Mouse (Mus musculus) MEL (cell line): ENCODE data around the gene Pcsk2. TPM values are rescaled to one million over a fixed set of nuclear protein-coding genes. Genes with fewer than 3 reads are reported as not detected.

Source experiments
- DNase-seq: peaks from one replicate; pipeline ENCODE4 v3.0.0; 2011; ENCODE audit warnings: low read depth, low spot score
- H3K27ac ChIP-seq: 2 replicates; pipeline ENCODE4 v1.5.1; 2012; ENCODE audit warnings: low read depth, mild to moderate bottlenecking, control low read depth, low read length, moderate library complexity; ENCODE audit not compliant: control insufficient read depth
- H3K27me3 ChIP-seq, 2 experiments: fragments of 150-350 bp in 1 of 2; sonication (generic) in 1 of 2; 2 replicates each; pipeline ENCODE4 v1.6.1; 2012; ENCODE audit warnings: low read length in 2 of 2, mild to moderate bottlenecking in 2 of 2, improper control_type of control experiment in 1 of 2, moderate library complexity in 1 of 2; ENCODE audit not compliant: insufficient read depth in 2 of 2, control insufficient read depth in 1 of 2
- H3K36me3 ChIP-seq, 2 experiments: 2 replicates each; pipeline ENCODE4 v1.6.1; 2012 to 2014; ENCODE audit warnings: low read length in 2 of 2, improper control_type of control experiment in 1 of 2, inconsistent platforms in 1 of 2, mild to moderate bottlenecking in 1 of 2; ENCODE audit not compliant: insufficient read depth in 2 of 2, control insufficient read depth in 1 of 2
- H3K4me1 ChIP-seq, 2 experiments: fragments of 150-350 bp in 1 of 2; sonication (generic) in 1 of 2; 2 replicates each; pipeline ENCODE4 v1.6.1; 2012; ENCODE audit warnings: low read length in 2 of 2, improper control_type of control experiment in 1 of 2, mild to moderate bottlenecking in 1 of 2; ENCODE audit not compliant: insufficient read depth in 2 of 2, control insufficient read depth in 1 of 2
- H3K4me3 ChIP-seq, 2 experiments: fragments of 150-350 bp in 1 of 2; sonication (generic) in 1 of 2; 2 replicates each; pipeline ENCODE4 v1.5.1; 2012; ENCODE audit warnings: low read depth in 2 of 2, low read length in 2 of 2, mild to moderate bottlenecking in 2 of 2, moderate library complexity in 2 of 2, control low read depth in 1 of 2, improper control_type of control experiment in 1 of 2; ENCODE audit not compliant: control insufficient read depth in 1 of 2, insufficient read depth in 1 of 2
- H3K79me2 ChIP-seq: 2 replicates; pipeline ENCODE4 v1.6.1; 2012; ENCODE audit warnings: mild to moderate bottlenecking, low read length, moderate library complexity; ENCODE audit not compliant: control insufficient read depth, poor library complexity, insufficient read depth
- H3K9ac ChIP-seq: 2 replicates; pipeline ENCODE4 v1.6.1; 2012; ENCODE audit warnings: low read depth, mild to moderate bottlenecking, control low read depth, low read length, moderate library complexity; ENCODE audit not compliant: control insufficient read depth, poor library complexity, severe bottlenecking
- H3K9me3 ChIP-seq: fragments of 150-350 bp; sonication (generic); replicated peaks from 2 replicates; pipeline ENCODE4 v1.6.1; 2012; ENCODE audit warnings: mild to moderate bottlenecking, low read length, improper control_type of control experiment, moderate library complexity; ENCODE audit not compliant: insufficient read depth
- BHLHE40 ChIP-seq: IDR thresholded peaks from 2 replicates; pipeline ENCODE4 v1.6.1; 2012; ENCODE audit warnings: low read depth, mild to moderate bottlenecking, inconsistent platforms, low read length, improper control_type of control experiment, borderline replicate concordance
- CHD2 ChIP-seq: IDR thresholded peaks from 2 replicates; pipeline ENCODE4 v1.6.1; 2011; ENCODE audit warnings: low read length, improper control_type of control experiment
- CTCF ChIP-seq, 3 experiments: IDR thresholded peaks in 2 of 3; conservative IDR thresholded peaks in 1 of 3; 2 replicates each; pipeline ENCODE4 v1.5.1; 2011 to 2012; ENCODE audit warnings: low read length in 3 of 3, low read depth in 2 of 3, mild to moderate bottlenecking in 2 of 3, improper control_type of control experiment in 1 of 3, inconsistent platforms in 1 of 3, mixed read lengths in 1 of 3, moderate library complexity in 1 of 3; ENCODE audit not compliant: control insufficient read depth in 1 of 3, insufficient read depth in 1 of 3, poor library complexity in 1 of 3, severe bottlenecking in 1 of 3
- GABPA ChIP-seq: IDR thresholded peaks from 2 replicates; pipeline ENCODE4 v1.6.1; 2012; ENCODE audit warnings: low read depth, mild to moderate bottlenecking, inconsistent platforms, low read length, improper control_type of control experiment, moderate library complexity
- GATA1 ChIP-seq: IDR thresholded peaks from 2 replicates; pipeline ENCODE4 v1.6.1; 2011; ENCODE audit warnings: low read depth, low read length, improper control_type of control experiment
- JUND ChIP-seq: IDR thresholded peaks from 2 replicates; pipeline ENCODE4 v1.6.1; 2011; ENCODE audit warnings: low read depth, mild to moderate bottlenecking, improper control_type of control experiment, low read length
- KAT2A ChIP-seq: conservative IDR thresholded peaks from 2 replicates; pipeline ENCODE4 v1.6.1; 2012; ENCODE audit warnings: low read depth, low read length, improper control_type of control experiment, inconsistent platforms
- MAZ ChIP-seq: IDR thresholded peaks from 2 replicates; pipeline ENCODE4 v1.6.1; 2012; ENCODE audit warnings: low read depth, mild to moderate bottlenecking, inconsistent platforms, low read length, improper control_type of control experiment
- MEF2A ChIP-seq: IDR thresholded peaks from 2 replicates; pipeline ENCODE4 v1.6.1; 2014; ENCODE audit warnings: low read depth, mild to moderate bottlenecking, inconsistent platforms, low read length, improper control_type of control experiment; ENCODE audit not compliant: poor library complexity, insufficient replicate concordance, severe bottlenecking; ENCODE audit errors: extremely low read depth
- NELFE ChIP-seq: IDR thresholded peaks from 2 replicates; pipeline ENCODE4 v1.6.1; 2011; ENCODE audit warnings: low read depth, low read length, improper control_type of control experiment
- RCOR1 ChIP-seq: IDR thresholded peaks from 2 replicates; pipeline ENCODE4 v1.6.1; 2012; ENCODE audit warnings: low read depth, mild to moderate bottlenecking, inconsistent platforms, low read length, improper control_type of control experiment
- SMC3 ChIP-seq: IDR thresholded peaks from 2 replicates; pipeline ENCODE4 v1.6.1; 2011; ENCODE audit warnings: low read depth, low read length, improper control_type of control experiment
- UBTF ChIP-seq: IDR thresholded peaks from 2 replicates; pipeline ENCODE4 v1.6.1; 2012; ENCODE audit warnings: low read depth, mild to moderate bottlenecking, inconsistent platforms, low read length, improper control_type of control experiment, moderate library complexity, borderline replicate concordance; ENCODE audit not compliant: insufficient read depth
- USF1 ChIP-seq: IDR thresholded peaks from 2 replicates; pipeline ENCODE4 v1.6.1; 2014; ENCODE audit warnings: low read depth, mild to moderate bottlenecking, inconsistent platforms, low read length, improper control_type of control experiment, moderate library complexity
- ZNF384 ChIP-seq: IDR thresholded peaks from 2 replicates; pipeline ENCODE4 v1.6.1; 2012; ENCODE audit warnings: low read depth, mild to moderate bottlenecking, inconsistent platforms, low read length, improper control_type of control experiment
- polyA plus RNA-seq, 2 experiments: library from polyadenylated mRNA; stranded (reverse) in 1 of 2; unstranded in 1 of 2; fragments of >175 nt in 1 of 2; fragments of >200 nt in 1 of 2; gene quantifications; 2 replicates each; pipeline versions ENCODE4 v1.2.1 to v1.2.4; 2012; ENCODE audit warnings: low replicate concordance in 2 of 2, low read depth in 1 of 2; ENCODE audit not compliant: insufficient read length in 2 of 2, insufficient read depth in 1 of 2, missing spikeins in 1 of 2
- total RNA-seq: library from RNA; depleted of rRNA; stranded (reverse); fragments of 300-350 nt; gene quantifications from 2 replicates; pipeline ENCODE4 v1.2.3, GENCODE M21; 2012

Pcsk2 gene
- total and polyA plus RNA-seq, 3 experiments, result not detected

DNA sequence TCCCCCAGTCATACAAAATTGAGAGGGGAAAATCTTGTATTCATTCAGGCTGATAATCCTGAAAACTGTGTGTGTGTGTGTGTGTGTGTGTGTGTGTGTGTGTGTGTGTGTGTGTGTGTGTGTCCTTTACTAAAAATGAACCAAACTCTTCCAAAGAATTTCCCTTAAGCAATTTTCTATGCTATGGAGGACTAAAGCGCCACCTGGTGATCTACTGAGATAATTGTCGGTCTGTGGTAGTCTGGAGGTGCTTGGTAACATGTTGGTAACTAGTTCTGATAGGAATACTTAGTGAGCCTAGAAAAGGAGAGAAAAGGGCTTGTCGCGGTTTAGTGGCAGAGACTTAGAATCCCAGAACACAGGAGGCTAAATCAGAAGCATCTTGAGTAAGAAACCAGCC, 230.5 kb downstream of the Pcsk2 start (continued):
- no peak for TF ChIP-seq BHLHE40

GRCm38 (mm10) chr2:143780310-143780709, 234.4 kb downstream of the Pcsk2 start:
- H3K9me3 ChIP-seq, result no peaks in the 10 kb centered on the region
- no peak overlapping the region for H3K27ac ChIP-seq
- no peaks in the 10 kb centered on the region for H3K27me3 ChIP-seq
- no peaks in the 10 kb centered on the region for H3K4me1 ChIP-seq
- no peak overlapping the region for H3K9ac ChIP-seq
- no peaks in the 10 kb centered on the region for H3K79me2 ChIP-seq
- no peak overlapping the region for H3K4me3 ChIP-seq
- H3K36me3 ChIP-seq, result no peaks in the 10 kb centered on the region
- no peak for TF ChIP-seq JUND
- TF ChIP-seq MEF2A, result no peak
- no peak for TF ChIP-seq GATA1
- TF ChIP-seq KAT2A, result no peak
- TF ChIP-seq MAZ, result no peak
- no peak for TF ChIP-seq CHD2
- no peak for TF ChIP-seq RCOR1
- TF ChIP-seq, all 39 proteins: peak for 0
- no peak for DNase-seq

- no peaks in the 10 kb centered on the region for H3K4me1 ChIP-seq
- DNase-seq, result no peak
- H3K27me3 ChIP-seq, result peaks cover 0 to 4% of the 10 kb centered on the region in 2 experiments; a peak in 2 of 4 replicates
- no peak overlapping the region for H3K9ac ChIP-seq
- no peaks in the 10 kb centered on the region for H3K79me2 ChIP-seq
- H3K36me3 ChIP-seq, result no peaks in the 10 kb centered on the region
- no peaks in the 10 kb centered on the region for H3K9me3 ChIP-seq
- TF ChIP-seq ZNF384, result no peak
- no peak for TF ChIP-seq GABPA
- no peak for TF ChIP-seq USF1
- no peak for TF ChIP-seq MEF2A
- no peak overlapping the region for H3K27ac ChIP-seq
- no peak overlapping the region for H3K4me3 ChIP-seq
These were observed 244.0 kb downstream of the Pcsk2 start for GRCm38 (mm10) chr2:143789911-143790310.

GRCm38 (mm10) chr2:143795858-143796257, 249.9 kb downstream of the Pcsk2 start:
- peaks cover 0 to 7% of the 10 kb centered on the region in 2 experiments; a peak in 2 of 4 replicates for H3K27me3 ChIP-seq
- TF ChIP-seq CTCF (IDR thresholded peaks at IDR 0.05 in 2 of 3, conservative IDR thresholded peaks at IDR 0.05 in 1 of 3; ENCODE audit: control insufficient read depth in 1 of 3, insufficient read depth in 1 of 3, low read depth in 2 of 3, low read length in 3 of 3, poor library complexity in 1 of 3, severe bottlenecking in 1 of 3), result no peak
- TF ChIP-seq MAZ, result no peak
- TF ChIP-seq UBTF, result no peak
- TF ChIP-seq SMC3, result no peak
- TF ChIP-seq NELFE, result no peak
- TF ChIP-seq, all 39 proteins: peak for 0
- Histone ChIP-seq H3K27ac (no peak overlapping the region), H3K36me3 (no peaks in the 10 kb centered on the region), H3K4me1 (no peaks in the 10 kb centered on the region), H3K79me2 (no peaks in the 10 kb centered on the region), H3K4me3 (no peak overlapping the region), H3K9ac (no peak overlapping the region), H3K9me3 (no peaks in the 10 kb centered on the region)
- no peak for DNase-seq
